ENCODE assay signal across 8 mouse cellular contexts in the genomic region with DNA sequence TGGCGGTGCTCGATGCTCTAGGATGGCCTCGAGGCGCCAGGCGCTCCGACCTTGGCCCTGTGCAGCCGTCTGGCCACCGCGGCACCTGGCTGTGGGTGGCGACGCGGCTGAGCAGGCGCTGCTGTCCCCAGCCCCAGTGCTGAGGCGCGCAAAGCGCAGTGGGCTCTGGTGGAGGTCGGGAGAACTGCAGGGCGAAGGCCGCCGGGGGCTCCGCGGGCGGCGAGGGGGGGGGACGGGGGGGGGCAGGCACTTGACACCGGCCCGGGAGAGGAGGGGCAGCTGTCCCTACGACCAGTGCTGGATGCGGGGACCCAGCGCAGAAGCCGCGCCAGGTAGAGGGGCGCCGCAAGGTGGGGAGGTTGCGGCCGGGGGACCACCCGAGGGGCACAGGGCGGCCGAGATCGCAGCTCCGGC. TPM values are rescaled to one million over a fixed set of nuclear protein-coding genes. Genes with fewer than 3 reads are reported as not detected.
DNase-seq lines count a peak whose midpoint lies in the region; ATAC-seq and TF ChIP-seq lines count a peak whose summit lies in the region.

No protein-coding gene starts in this region.

- TF ChIP-seq CTCF in C2C12 (IDR thresholded peaks at IDR 0.05; ENCODE audit: control insufficient read depth, insufficient read depth, insufficient read length) = peak; percentile 79
- TF ChIP-seq CTCF in lung, postnatal 0 days (IDR thresholded peaks at IDR 0.05) = peak; percentile 91

- peaks cover 50% of the 10 kb centered on the region for H3K4me1 ChIP-seq in embryonic facial prominence, embryonic 10.5 days
- peaks cover 37% of the 10 kb centered on the region for H3K4me1 ChIP-seq in heart, embryonic 12.5 days (replicated peaks)
- peaks cover 38% of the 10 kb centered on the region for H3K4me1 ChIP-seq in kidney, embryonic 14.5 days (ENCODE audit: control insufficient read depth, insufficient read depth, low read length)
- H3K4me1 ChIP-seq in lung, postnatal 0 days (ENCODE audit: insufficient read depth, low read depth, low read length) = peaks cover 22% of the 10 kb centered on the region

- no peaks in the 10 kb centered on the region for H3K9me3 ChIP-seq in embryonic facial prominence, embryonic 10.5 days
- no peaks in the 10 kb centered on the region for H3K9me3 ChIP-seq in heart, embryonic 12.5 days (replicated peaks)
- no peaks in the 10 kb centered on the region for H3K9me3 ChIP-seq in kidney, embryonic 14.5 days (ENCODE audit: control insufficient read depth, low read length)
- no peaks in the 10 kb centered on the region for H3K9me3 ChIP-seq in lung, postnatal 0 days (ENCODE audit: low read length)

- H3K79me2 ChIP-seq in C2C12 (ENCODE audit: control insufficient read depth, insufficient read depth) = peaks cover 6% of the 10 kb centered on the region

- peak overlapping the region; percentile 89 for H3K27ac ChIP-seq in embryonic facial prominence, embryonic 10.5 days (replicated peaks)
- H3K27ac ChIP-seq in heart, embryonic 12.5 days (ENCODE audit: poor library complexity, severe bottlenecking) = peak overlapping the region; percentile 99
- H3K27ac ChIP-seq in kidney, embryonic 14.5 days (ENCODE audit: low read depth, low read length) = peak overlapping the region; percentile 95
- peak overlapping the region; percentile 87 for H3K27ac ChIP-seq in lung, postnatal 0 days (ENCODE audit: low read length)

- H3ac ChIP-seq in C2C12 (ENCODE audit: control insufficient read depth, insufficient read length, low read depth) = peak overlapping the region; percentile 76

- H3K79me3 ChIP-seq in C2C12 (ENCODE audit: low read depth) = peaks cover 2% of the 10 kb centered on the region

- H3K4me3 ChIP-seq in C2C12 (ENCODE audit: insufficient read depth, poor library complexity, severe bottlenecking) = peak overlapping the region; percentile 41
- H3K4me3 ChIP-seq in embryonic facial prominence, embryonic 10.5 days = peak overlapping the region; percentile 81
- peak overlapping the region; percentile 96 for H3K4me3 ChIP-seq in heart, embryonic 12.5 days
- peak overlapping the region; percentile 79 for H3K4me3 ChIP-seq in kidney, embryonic 14.5 days (ENCODE audit: low read length)
- H3K4me3 ChIP-seq in lung, postnatal 0 days (ENCODE audit: low read depth, low read length) = peak overlapping the region; percentile 94

- under 1% methylated on average over 41 of the region's 41 CpGs for WGBS in embryonic facial prominence, embryonic 10.5 days
- WGBS in heart, embryonic 12.5 days = under 1% methylated on average over 23 of the region's 41 CpGs
- WGBS in kidney, embryonic 14.5 days = under 1% methylated on average over 20 of the region's 41 CpGs
- 6% methylated on average over 30 of the region's 41 CpGs for WGBS in lung, postnatal 0 days

- H3K9ac ChIP-seq in heart, embryonic 12.5 days = peak overlapping the region; percentile 98
- peak overlapping the region; percentile 98 for H3K9ac ChIP-seq in kidney, embryonic 14.5 days (ENCODE audit: low read depth, low read length)
- H3K9ac ChIP-seq in lung, postnatal 0 days (replicated peaks; ENCODE audit: low read depth) = peak overlapping the region; percentile 64

- peak; percentile 63 for DNase-seq in adrenal gland, adult 8-10 months
- DNase-seq in embryonic facial prominence, embryonic 10.5 days (ENCODE audit: low spot score) = peak; percentile 90
- peak; percentile 93 for DNase-seq in lung, postnatal 0 days (ENCODE audit: low spot score)
- DNase-seq in ovary, adult 18-20 months (ENCODE audit: low spot score) = peak; percentile 64
- peak; percentile 87 for DNase-seq in thymus, postnatal 0 days (ENCODE audit: low spot score)

- H3K27me3 ChIP-seq in C2C12 (ENCODE audit: control insufficient read depth, insufficient read depth, insufficient read length) = peaks cover 11% of the 10 kb centered on the region
- H3K27me3 ChIP-seq in embryonic facial prominence, embryonic 10.5 days (replicated peaks; ENCODE audit: low read depth, poor library complexity, severe bottlenecking) = peaks cover 83% of the 10 kb centered on the region
- peaks cover 3% of the 10 kb centered on the region; the same call in 1 of the 2 replicates for H3K27me3 ChIP-seq in heart, embryonic 12.5 days (replicated peaks)
- no peaks in the 10 kb centered on the region for H3K27me3 ChIP-seq in kidney, embryonic 14.5 days (ENCODE audit: control insufficient read depth, insufficient read depth, low read length)
- no peaks in the 10 kb centered on the region for H3K27me3 ChIP-seq in lung, postnatal 0 days (replicated peaks; ENCODE audit: insufficient read depth, low read length)

- peak; percentile 75 for ATAC-seq in heart, embryonic 12.5 days (ENCODE audit: insufficient number of reproducible peaks, low FRiP score)
- ATAC-seq in kidney, embryonic 14.5 days (ENCODE audit: low FRiP score, low TSS enrichment) = peak; percentile 87
- peak; percentile 89 for ATAC-seq in lung, postnatal 0 days

- peak overlapping the region; percentile 79 for H3K4me2 ChIP-seq in heart, embryonic 12.5 days
- peak overlapping the region; percentile 78 for H3K4me2 ChIP-seq in kidney, embryonic 14.5 days (replicated peaks; ENCODE audit: low read depth, low read length)
- peak overlapping the region; percentile 88 for H3K4me2 ChIP-seq in lung, postnatal 0 days (replicated peaks; ENCODE audit: low read depth, low read length)

- TF ChIP-seq EP300 in lung, postnatal 0 days (IDR thresholded peaks at IDR 0.05) = no peak

- no peaks in the 10 kb centered on the region for H3K36me3 ChIP-seq in C2C12 (ENCODE audit: control insufficient read depth, insufficient read depth)
- H3K36me3 ChIP-seq in embryonic facial prominence, embryonic 10.5 days (replicated peaks) = no peaks in the 10 kb centered on the region
- H3K36me3 ChIP-seq in heart, embryonic 12.5 days = no peaks in the 10 kb centered on the region
- H3K36me3 ChIP-seq in kidney, embryonic 14.5 days (ENCODE audit: control insufficient read depth, insufficient read depth, low read length) = no peaks in the 10 kb centered on the region
- no peaks in the 10 kb centered on the region for H3K36me3 ChIP-seq in lung, postnatal 0 days (ENCODE audit: insufficient read depth, low read length)

TF ChIP-seq in C2C12, 6 proteins besides CTCF, POLR2A, EP300 and RAD21:
- no peak for TF ChIP-seq CEBPB (IDR thresholded peaks at IDR 0.05; ENCODE audit: low read depth)
- TF ChIP-seq MYOG (IDR thresholded peaks at IDR 0.05; ENCODE audit: control insufficient read depth, extremely low read depth, insufficient read length) = no peak
- TF ChIP-seq MAX (IDR thresholded peaks at IDR 0.05) = peak; percentile 34
- no peak for TF ChIP-seq FOSL1 (IDR thresholded peaks at IDR 0.05; ENCODE audit: insufficient read depth, low read length, poor library complexity, severe bottlenecking)

RNA-seq across cellular contexts. Expression of a gene that starts 0.5 kb away (rescaled TPM):
- polyA plus RNA-seq in C2C12 (2012; fragmentation: generic; extraction: Trizol) = 4.6 TPM
- total RNA-seq in adrenal gland, adult 8-10 months (2022) = 10 to 100 TPM; 35.5 to 81.6 (median 56.9) TPM
- 160 and 179 TPM in 2 replicates for polyA plus RNA-seq in embryonic facial prominence, embryonic 10.5 days (2016; fragmentation: Nextera tagmentation; extraction: Ambion mirVana)
- 139 and 142 TPM in 2 replicates for polyA plus RNA-seq in heart, embryonic 12.5 days (2016; fragmentation: Nextera tagmentation; extraction: Ambion mirVana)
- 59.9 and 87.9 TPM in 2 replicates for polyA plus RNA-seq in kidney, embryonic 14.5 days (2014; fragmentation: Nextera tagmentation; extraction: Ambion mirVana)
- 60.3 and 74.8 TPM in 2 replicates for polyA plus RNA-seq in lung, postnatal 0 days (2015; fragmentation: Nextera tagmentation; extraction: Ambion mirVana)
- 86.5 and 86.6 TPM in 2 replicates for polyA plus RNA-seq in thymus, postnatal 0 days (2015; fragmentation: Nextera tagmentation; extraction: Ambion mirVana)

Comparison
In these comparisons a context has a peak if more than half of its experiments do, and no peak if none do; other contexts are left out.
1. Peak in every context shown above with its lines: DNase-seq, ATAC-seq, H3K4me3 ChIP-seq and H3K27ac ChIP-seq.
2. H3K4me3 ChIP-seq: peak in every context shown above with its lines; median percentile 96 in heart, embryonic 12.5 days; 94 in lung, postnatal 0 days; 81 in embryonic facial prominence, embryonic 10.5 days; 79 in kidney, embryonic 14.5 days; 41 in C2C12.
3. RNA of a gene that starts 0.5 kb away (polyA plus RNA-seq): 160 to 179 TPM in embryonic facial prominence, embryonic 10.5 days, 139 to 142 TPM in heart, embryonic 12.5 days, 59.9 to 87.9 TPM in kidney, embryonic 14.5 days, 86.5 to 86.6 TPM in thymus, postnatal 0 days and 60.3 to 74.8 TPM in lung, postnatal 0 days; 4.6 TPM in C2C12 (single experiment); every median in the first group is over 10 times any median in the second.